Mouse (Mus musculus): Measurements from ENCODE around the gene Nkd1. TPM values are rescaled to one million over a fixed set of nuclear protein-coding genes. Genes with fewer than 3 reads are reported as not detected.
A peak's percentile ranks its signal among the peaks of the same experiment; 100 is the strongest.

Gene Nkd1
- polyA plus RNA-seq, 1 experiment from 2014 or later = 92.6 TPM

DNA sequence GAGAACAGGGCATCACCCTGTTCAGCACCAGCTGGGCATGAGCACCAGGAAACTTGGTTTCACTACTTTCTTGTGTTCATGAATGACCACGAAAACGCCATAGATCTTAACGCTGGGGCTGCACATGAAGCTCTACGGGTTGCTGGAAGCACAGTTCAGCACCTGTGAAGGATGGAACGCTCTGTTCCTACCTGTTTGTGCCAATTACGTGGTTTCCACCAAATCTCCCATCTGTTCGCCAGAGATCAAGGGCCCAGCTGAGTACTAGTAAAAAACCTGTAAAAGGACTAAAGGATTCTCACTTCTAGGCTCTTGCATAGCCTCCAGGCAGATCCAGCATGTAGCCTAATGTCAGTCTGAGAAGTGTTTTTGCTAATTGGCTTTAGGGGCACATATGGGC is 78.3 kb downstream of the Nkd1 start:
- H3K27me3 ChIP-seq = no peaks in the 10 kb centered on the region
- no peak for ATAC-seq (ENCODE audit: insufficient number of reproducible peaks, low FRiP score, low TSS enrichment, low read depth)
- peaks cover 15% of the 10 kb centered on the region for H3K4me1 ChIP-seq
- 75% methylated on average over 7 of the region's 7 CpGs for WGBS
- no peaks in the 10 kb centered on the region for H3K36me3 ChIP-seq
- H3K9ac ChIP-seq = no peak overlapping the region
- H3K4me2 ChIP-seq (replicated peaks) = no peak overlapping the region
- no peaks in the 10 kb centered on the region for H3K9me3 ChIP-seq (replicated peaks)
- no peak overlapping the region for H3K4me3 ChIP-seq (replicated peaks)
- H3K27ac ChIP-seq (replicated peaks) = no peak overlapping the region

DNA sequence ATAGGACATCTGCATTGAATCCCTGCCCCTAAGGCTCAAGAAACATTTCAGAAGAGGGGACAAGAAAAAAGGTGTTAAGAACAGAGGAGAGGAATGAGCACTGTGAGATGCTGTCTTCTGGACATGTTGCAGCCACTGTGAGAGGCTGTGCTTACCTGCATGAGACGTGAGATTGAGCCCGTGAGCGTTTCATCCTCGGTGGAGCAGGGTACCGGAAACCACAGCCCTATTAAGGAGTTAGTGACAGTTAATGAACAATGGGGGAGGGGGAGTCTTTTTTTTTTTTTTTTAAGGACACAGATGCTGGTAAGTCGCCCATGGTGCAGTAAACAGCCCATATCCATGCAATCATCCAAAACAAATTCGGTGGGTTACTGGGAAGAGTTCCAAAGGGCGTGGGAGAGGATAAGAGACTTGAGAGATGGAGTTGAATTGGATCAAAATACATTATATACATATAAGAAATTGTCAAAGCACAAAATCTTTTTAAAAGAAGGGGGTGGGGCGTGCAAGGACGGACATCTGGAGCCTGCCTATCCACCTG is 82.4 kb downstream of the Nkd1 start:
- peak overlapping the region; percentile 52 for H3K4me2 ChIP-seq (replicated peaks)
- H3K27me3 ChIP-seq = no peaks in the 10 kb centered on the region
- peaks cover 29% of the 10 kb centered on the region for H3K4me1 ChIP-seq
- peak overlapping the region; percentile 30 for H3K4me3 ChIP-seq (replicated peaks)
- H3K9me3 ChIP-seq (replicated peaks) = no peaks in the 10 kb centered on the region
- peak overlapping the region; percentile 63 for H3K27ac ChIP-seq (replicated peaks)
- no peaks in the 10 kb centered on the region for H3K36me3 ChIP-seq
- no peak overlapping the region for H3K9ac ChIP-seq
- ATAC-seq (ENCODE audit: insufficient number of reproducible peaks, low FRiP score, low TSS enrichment, low read depth) = 0 out of 2 replicates have a peak, but pooled peaks have one; percentile 16
- 4% methylated on average over 10 of the region's 10 CpGs for WGBS

DNA sequence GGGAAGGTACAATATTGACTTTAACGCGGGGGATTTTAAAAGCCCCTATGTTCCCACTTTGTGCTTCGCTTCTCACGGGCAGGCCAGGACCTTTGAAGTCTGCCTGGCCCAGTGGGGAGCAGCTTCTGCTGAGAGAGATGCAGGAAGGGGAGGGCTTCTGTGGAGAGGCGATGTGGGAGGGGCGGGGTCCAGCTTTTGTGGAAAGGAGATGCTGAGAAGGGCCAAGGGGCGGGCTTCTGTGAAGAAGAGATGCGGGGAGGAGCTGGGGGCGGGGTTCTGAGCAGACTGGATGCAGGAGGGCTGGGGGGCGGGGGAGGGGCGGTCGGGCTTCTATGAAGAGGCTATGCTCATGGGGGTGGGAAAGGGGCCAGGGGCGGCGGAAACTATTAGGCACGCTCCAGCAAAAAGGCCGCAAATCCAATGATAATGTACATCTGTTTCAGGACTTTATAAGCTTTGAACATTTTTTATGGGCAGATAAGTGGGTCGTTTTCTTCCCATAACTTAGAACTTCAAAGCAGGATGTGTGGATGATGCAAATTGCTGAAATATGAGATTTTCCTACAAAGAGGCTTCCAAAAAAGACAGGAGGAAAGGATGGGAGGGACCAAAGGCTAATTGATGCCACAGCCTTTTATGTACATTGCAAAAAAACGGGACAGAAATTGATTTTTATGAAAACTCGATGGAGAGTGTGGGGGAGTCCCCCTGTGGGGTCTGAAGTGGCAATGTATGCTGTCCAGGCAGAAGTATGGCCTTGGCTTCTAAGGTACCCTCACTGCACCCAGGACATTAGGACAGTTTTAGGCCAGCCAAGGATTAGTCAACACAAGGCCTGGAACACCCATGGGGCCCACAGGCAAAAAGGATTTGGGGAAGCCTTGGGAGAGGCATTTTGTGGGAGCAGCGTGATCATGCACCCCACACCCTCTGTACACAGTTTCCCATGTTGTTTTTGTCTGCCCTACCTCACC is 83.2 kb downstream of the Nkd1 start:
- Histone ChIP-seq H3K27ac (replicated peaks) (peak overlapping the region; percentile 76), H3K9ac (no peak overlapping the region), H3K4me3 (replicated peaks) (peak overlapping the region; percentile 30), H3K4me1 (peaks cover 29% of the 10 kb centered on the region), H3K9me3 (replicated peaks) (no peaks in the 10 kb centered on the region), H3K36me3 (no peaks in the 10 kb centered on the region), H3K27me3 (no peaks in the 10 kb centered on the region), H3K4me2 (replicated peaks) (peak overlapping the region; percentile 52)
- WGBS = 7% methylated on average over 19 of the region's 20 CpGs
- ATAC-seq (ENCODE audit: insufficient number of reproducible peaks, low FRiP score, low TSS enrichment, low read depth) = peak; percentile 86

DNA sequence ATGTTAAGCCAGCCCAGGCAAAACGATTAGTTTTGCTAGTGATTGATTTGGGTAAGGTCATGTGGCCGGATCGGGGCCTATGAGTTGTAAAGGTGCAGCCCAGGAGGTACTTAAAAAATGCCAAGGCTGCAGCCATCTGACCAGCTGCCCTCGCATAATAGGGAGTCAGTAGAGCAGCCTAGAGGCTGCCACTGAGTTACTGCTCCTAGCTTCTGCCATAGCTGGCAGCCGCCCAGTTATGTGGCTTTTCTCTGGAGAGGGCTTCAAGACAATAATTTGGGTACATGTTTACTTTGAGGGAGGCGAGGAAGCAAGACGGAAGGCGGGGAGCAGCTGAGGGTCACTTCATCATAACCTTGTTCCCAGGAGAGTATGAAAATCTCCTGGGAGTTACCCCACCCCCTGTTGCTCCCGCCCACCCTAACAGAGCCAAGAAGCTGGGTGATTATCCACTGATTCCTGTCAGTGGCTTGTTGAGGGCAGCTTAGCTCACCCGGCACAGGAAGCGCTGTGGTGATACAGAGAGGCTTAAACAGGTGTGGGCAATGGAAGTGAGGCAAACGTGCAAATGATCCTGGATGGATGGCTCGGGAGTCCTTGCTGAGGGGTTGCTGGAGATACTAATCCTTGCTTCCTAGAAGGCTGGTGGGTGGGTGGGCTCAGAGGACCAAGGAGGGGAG is 84.3 kb downstream of the Nkd1 start:
- 39% methylated on average over 13 of the region's 13 CpGs for WGBS
- H3K9ac ChIP-seq = no peak overlapping the region
- no peak overlapping the region for H3K27ac ChIP-seq (replicated peaks)
- no peak overlapping the region for H3K4me3 ChIP-seq (replicated peaks)
- no peak; the same call in 1 of the 2 replicates for ATAC-seq (ENCODE audit: insufficient number of reproducible peaks, low FRiP score, low TSS enrichment, low read depth)
- no peak overlapping the region for H3K4me2 ChIP-seq (replicated peaks)
- H3K9me3 ChIP-seq (replicated peaks) = no peaks in the 10 kb centered on the region
- H3K4me1 ChIP-seq = peaks cover 29% of the 10 kb centered on the region
- no peaks in the 10 kb centered on the region for H3K27me3 ChIP-seq
- H3K36me3 ChIP-seq = no peaks in the 10 kb centered on the region

DNA sequence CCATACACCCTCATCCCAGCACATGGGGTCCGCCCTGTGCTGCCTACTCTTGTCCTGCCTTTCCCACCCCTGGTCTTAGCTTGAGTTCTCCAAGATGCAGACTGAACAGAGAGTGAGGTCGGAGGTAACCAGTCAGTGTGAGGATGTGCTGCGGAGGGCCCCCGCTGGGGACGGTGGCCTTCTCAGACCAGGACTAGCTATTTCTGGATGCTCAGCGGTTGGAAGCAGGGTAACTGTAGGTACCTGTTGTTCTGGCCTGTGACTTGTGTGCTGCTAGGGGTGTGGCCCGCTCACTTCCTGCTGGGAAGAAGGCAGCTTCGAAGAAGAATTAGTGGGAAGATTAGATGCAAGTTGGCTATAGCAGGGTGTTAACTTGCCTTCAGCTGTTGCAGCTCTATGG is 87.9 kb downstream of the Nkd1 start:
- WGBS = 82% methylated on average over 8 of the region's 8 CpGs
- no peak for ATAC-seq (ENCODE audit: insufficient number of reproducible peaks, low FRiP score, low TSS enrichment, low read depth)
- no peaks in the 10 kb centered on the region for H3K9me3 ChIP-seq (replicated peaks)
- H3K4me1 ChIP-seq = peaks cover 18% of the 10 kb centered on the region
- no peaks in the 10 kb centered on the region for H3K36me3 ChIP-seq
- H3K9ac ChIP-seq = no peak overlapping the region
- H3K4me3 ChIP-seq (replicated peaks) = no peak overlapping the region
- H3K27me3 ChIP-seq = no peaks in the 10 kb centered on the region
- no peak overlapping the region for H3K27ac ChIP-seq (replicated peaks)
- H3K4me2 ChIP-seq (replicated peaks) = no peak overlapping the region

DNA sequence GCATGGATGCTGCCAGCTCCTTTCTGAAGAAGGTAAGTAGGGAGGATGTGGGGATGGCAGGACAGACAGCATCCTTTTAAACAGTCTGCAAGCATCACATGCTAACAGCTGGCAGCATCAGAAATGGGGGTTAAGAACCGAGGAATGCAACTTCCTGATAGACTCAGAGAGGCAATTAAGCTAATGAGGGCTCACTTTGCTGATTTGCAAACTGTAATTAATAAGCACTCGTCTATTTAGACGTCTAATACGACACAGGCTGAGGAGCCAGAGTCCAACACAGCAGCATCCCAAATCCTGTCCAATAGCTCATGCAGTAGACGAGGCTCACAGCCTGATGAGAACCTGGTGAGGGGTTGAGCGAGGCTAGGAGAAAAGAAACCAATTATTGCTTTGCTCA is 89.1 kb downstream of the Nkd1 start:
- Histone ChIP-seq H3K4me2 (replicated peaks) (no peak overlapping the region), H3K36me3 (no peaks in the 10 kb centered on the region), H3K9me3 (replicated peaks) (no peaks in the 10 kb centered on the region), H3K9ac (no peak overlapping the region), H3K4me3 (replicated peaks) (no peak overlapping the region), H3K27me3 (no peaks in the 10 kb centered on the region), H3K4me1 (peaks cover 11% of the 10 kb centered on the region), H3K27ac (replicated peaks) (no peak overlapping the region)
- ATAC-seq (ENCODE audit: insufficient number of reproducible peaks, low FRiP score, low TSS enrichment, low read depth) = no peak
- WGBS = 42% methylated on average over 6 of the region's 6 CpGs

DNA sequence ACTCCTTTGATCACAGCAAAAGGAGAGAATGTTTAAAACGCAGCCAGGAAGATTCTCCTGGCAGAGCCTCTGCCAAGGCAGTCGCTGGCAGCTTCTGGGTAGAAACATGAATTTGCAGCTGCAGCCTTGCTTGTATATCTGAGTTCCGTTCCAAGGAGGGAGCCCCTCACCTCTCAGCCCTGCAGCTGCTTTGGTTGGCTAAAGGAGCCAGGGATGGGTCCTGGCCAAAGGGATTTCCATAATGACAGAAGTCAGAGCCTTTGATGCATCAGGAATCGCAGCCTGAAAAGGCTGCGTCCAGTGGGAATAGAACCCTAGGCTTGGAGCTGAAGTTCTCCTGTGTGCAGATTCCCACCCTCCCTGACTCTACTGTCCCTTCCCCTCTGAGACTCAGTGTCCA is 93.8 kb downstream of the Nkd1 start:
- 63% methylated on average over 5 of the region's 5 CpGs for WGBS
- no peak overlapping the region for H3K27ac ChIP-seq (replicated peaks)
- ATAC-seq (ENCODE audit: insufficient number of reproducible peaks, low FRiP score, low TSS enrichment, low read depth) = no peak

DNA sequence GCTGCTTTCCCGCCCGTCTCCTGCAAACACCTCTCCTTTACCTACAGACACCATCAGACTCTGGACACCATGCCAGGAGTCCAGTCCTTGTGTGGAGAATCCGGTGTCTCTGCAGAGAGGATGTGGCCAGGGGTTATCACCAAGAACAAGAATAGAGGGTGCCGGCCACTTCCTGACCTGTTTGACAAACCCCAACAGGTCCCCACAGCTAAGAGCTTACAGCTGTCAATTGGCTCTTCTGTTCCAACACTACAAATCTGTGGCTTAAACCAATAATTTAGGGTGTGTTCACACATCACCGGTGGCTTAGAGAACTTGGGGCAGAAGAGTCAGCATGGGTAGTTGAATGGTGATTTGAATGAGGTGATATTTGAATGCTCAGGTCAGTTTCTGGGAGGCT is 97.5 kb downstream of the Nkd1 start:
- H3K36me3 ChIP-seq = no peaks in the 10 kb centered on the region
- H3K4me1 ChIP-seq = peaks cover 10% of the 10 kb centered on the region; the same call in 1 of the 2 replicates
- no peak overlapping the region for H3K4me3 ChIP-seq (replicated peaks)
- ATAC-seq (ENCODE audit: insufficient number of reproducible peaks, low FRiP score, low TSS enrichment, low read depth) = no peak
- no peaks in the 10 kb centered on the region for H3K9me3 ChIP-seq (replicated peaks)
- H3K27me3 ChIP-seq = peaks cover 11% of the 10 kb centered on the region
- H3K4me2 ChIP-seq (replicated peaks) = no peak overlapping the region
- no peak overlapping the region for H3K27ac ChIP-seq (replicated peaks)
- no peak overlapping the region for H3K9ac ChIP-seq
- 69% methylated on average over 5 of the region's 5 CpGs for WGBS

More for the DNA sequence above, 93.8 kb downstream of the Nkd1 start:
- Histone ChIP-seq H3K4me3 (replicated peaks) (no peak overlapping the region), H3K4me2 (replicated peaks) (no peak overlapping the region), H3K9me3 (replicated peaks) (no peaks in the 10 kb centered on the region), H3K4me1 (peaks cover 5% of the 10 kb centered on the region; the same call in 1 of the 2 replicates), H3K27me3 (no peaks in the 10 kb centered on the region), H3K36me3 (no peaks in the 10 kb centered on the region), H3K9ac (no peak overlapping the region)

DNA sequence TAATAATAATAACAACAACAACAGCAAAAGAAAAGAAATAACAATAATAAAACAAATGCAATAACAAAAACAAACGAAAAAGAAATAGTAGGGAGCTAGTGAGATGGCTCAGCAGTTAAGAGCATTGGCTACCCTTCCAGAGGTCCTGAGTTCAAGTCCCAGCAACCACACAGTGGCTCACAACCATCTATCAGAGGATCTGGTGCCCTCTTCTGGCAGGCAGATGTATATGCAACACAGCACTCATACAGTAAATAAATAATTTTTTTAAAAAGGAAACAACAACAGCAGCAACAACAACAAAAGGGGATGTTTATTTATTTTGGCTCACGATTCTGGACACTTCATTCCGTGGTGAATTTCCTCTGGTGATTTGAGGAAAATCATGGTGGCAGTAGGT is 98.4 kb downstream of the Nkd1 start:
- Histone ChIP-seq H3K36me3 (no peaks in the 10 kb centered on the region), H3K9ac (no peak overlapping the region), H3K27me3 (peaks cover 11% of the 10 kb centered on the region), H3K4me2 (replicated peaks) (no peak overlapping the region), H3K9me3 (replicated peaks) (no peaks in the 10 kb centered on the region), H3K27ac (replicated peaks) (no peak overlapping the region), H3K4me3 (replicated peaks) (no peak overlapping the region), H3K4me1 (peaks cover 10% of the 10 kb centered on the region; the same call in 1 of the 2 replicates)
- no peak for ATAC-seq (ENCODE audit: insufficient number of reproducible peaks, low FRiP score, low TSS enrichment, low read depth)
- WGBS = 73% methylated on average over 3 of the region's 3 CpGs

DNA sequence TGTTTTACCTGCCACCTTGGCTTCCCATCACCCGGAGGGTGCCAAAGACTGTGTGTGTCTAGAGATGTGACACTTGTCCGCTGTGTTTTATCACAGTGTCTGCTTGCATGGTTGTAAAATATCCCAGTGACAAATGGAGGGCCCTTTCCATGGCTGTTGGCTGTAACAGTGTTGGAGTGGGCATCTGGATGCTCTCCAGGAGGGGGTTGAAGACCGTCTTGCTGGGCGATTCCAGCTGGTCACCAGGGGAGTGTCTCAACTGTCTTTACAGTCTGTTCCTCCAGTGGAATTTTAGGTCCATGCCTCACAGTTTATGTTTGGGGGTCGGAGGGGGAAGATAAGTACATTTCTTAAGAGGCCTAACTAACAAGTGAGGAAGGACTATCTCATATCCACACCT is 99.8 kb downstream of the Nkd1 start:
- H3K27me3 ChIP-seq = peaks cover 11% of the 10 kb centered on the region
- 0 out of 2 replicates have a peak, but pooled peaks cover 5% of the 10 kb centered on the region for H3K4me1 ChIP-seq
- no peak overlapping the region; the same call in 1 of the 2 replicates for H3K4me2 ChIP-seq (replicated peaks)
- H3K9ac ChIP-seq = no peak overlapping the region
- WGBS = 65% methylated on average over 5 of the region's 5 CpGs
- no peaks in the 10 kb centered on the region for H3K36me3 ChIP-seq
- H3K9me3 ChIP-seq (replicated peaks) = no peaks in the 10 kb centered on the region
- ATAC-seq (ENCODE audit: insufficient number of reproducible peaks, low FRiP score, low TSS enrichment, low read depth) = no peak
- no peak overlapping the region for H3K27ac ChIP-seq (replicated peaks)
- no peak overlapping the region for H3K4me3 ChIP-seq (replicated peaks)

DNA sequence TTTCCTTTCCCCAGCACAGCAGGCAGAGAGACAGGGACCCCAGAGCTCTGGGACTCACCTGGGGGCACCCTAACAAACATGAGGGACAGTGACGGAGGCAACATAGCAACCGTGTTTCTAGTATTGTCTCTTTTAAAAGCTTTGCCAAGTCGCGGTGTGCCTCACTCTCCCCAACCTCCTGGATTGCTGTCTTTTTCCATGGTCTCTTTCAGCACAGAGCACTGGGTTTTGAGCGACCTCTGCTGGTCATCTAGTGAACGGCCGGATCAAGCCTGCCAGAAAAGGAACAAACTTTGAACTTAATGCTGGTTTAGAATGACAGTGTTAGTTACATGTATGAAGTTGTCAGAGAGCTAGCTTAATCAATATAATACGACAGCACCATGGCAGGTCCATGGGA is 100.3 kb downstream of the Nkd1 start:
- ATAC-seq (ENCODE audit: insufficient number of reproducible peaks, low FRiP score, low TSS enrichment, low read depth) = no peak
- WGBS = 2% methylated on average over 8 of the region's 8 CpGs
- Histone ChIP-seq H3K27ac (replicated peaks) (no peak overlapping the region), H3K4me2 (replicated peaks) (no peak overlapping the region; the same call in 1 of the 2 replicates), H3K9ac (no peak overlapping the region), H3K4me1 (0 out of 2 replicates have a peak, but pooled peaks cover 5% of the 10 kb centered on the region), H3K36me3 (no peaks in the 10 kb centered on the region), H3K9me3 (replicated peaks) (no peaks in the 10 kb centered on the region), H3K27me3 (peaks cover 15% of the 10 kb centered on the region), H3K4me3 (replicated peaks) (no peak overlapping the region)
